Mouse (Mus musculus): ENCODE results near the gene Lrrc8a. TPM values are rescaled to one million over a fixed set of nuclear protein-coding genes. Genes with fewer than 3 reads are reported as not detected.

Lrrc8a gene
- total RNA-seq, 1 experiment from 2014 or later = 11.3 TPM

Other genes starting within 250 kb of the Lrrc8a start
- 8.4 and 11.6 TPM in 2 replicates for gene Wdr34, start 188.8 kb upstream of the Lrrc8a start, total RNA-seq (2017)
- gene Set, start 180.3 kb upstream of the Lrrc8a start, total RNA-seq (2017) = 1,010 and 1,764 TPM in 2 replicates
- gene Pkn3, start 160.0 kb upstream of the Lrrc8a start, total RNA-seq (2017) = 20.9 and 24.7 TPM in 2 replicates
- gene Zdhhc12, start 144.1 kb upstream of the Lrrc8a start, total RNA-seq (2017) = 5.4 and 6.5 TPM in 2 replicates
- 12.6 and 15.6 TPM in 2 replicates for gene Zer1, start 113.1 kb upstream of the Lrrc8a start, total RNA-seq (2017)
- gene Tbc1d13, start 104.0 kb upstream of the Lrrc8a start, total RNA-seq (2017) = 31.4 and 35.0 TPM in 2 replicates
- gene Endog, start 66.2 kb upstream of the Lrrc8a start, total RNA-seq (2017) = 3.2 and 8.1 TPM in 2 replicates
- gene Spout1, start 59.3 kb upstream of the Lrrc8a start, total RNA-seq (2017) = 24.7 and 42.1 TPM in 2 replicates
- gene Kyat1, start 31.9 kb upstream of the Lrrc8a start, total RNA-seq (2017) = 9.3 and 10.3 TPM in 2 replicates
- 1.4 TPM in 1 of 2 replicates, not detected in the other for gene Gm28035, start 2.9 kb downstream of the Lrrc8a start, total RNA-seq (2017)
- 1.2 and 2.1 TPM in 2 replicates for gene Phyhd1, start 28.5 kb downstream of the Lrrc8a start, total RNA-seq (2017)
- gene Gm28038, start 43.3 kb downstream of the Lrrc8a start, total RNA-seq (2017) = not detected in 2 replicates
- gene Dolk, start 48.6 kb downstream of the Lrrc8a start, total RNA-seq (2017) = 8.8 and 9.9 TPM in 2 replicates
- 18.9 and 25.4 TPM in 2 replicates for gene Nup188, start 48.7 kb downstream of the Lrrc8a start, total RNA-seq (2017)
- 30.4 and 41.2 TPM in 2 replicates for gene Sh3glb2, start 121.6 kb downstream of the Lrrc8a start, total RNA-seq (2017)
- 7.4 and 14.8 TPM in 2 replicates for gene Miga2, start 126.5 kb downstream of the Lrrc8a start, total RNA-seq (2017)
- gene Dolpp1, start 154.5 kb downstream of the Lrrc8a start, total RNA-seq (2017) = 7.4 and 24.5 TPM in 2 replicates
- 7.1 and 8.9 TPM in 2 replicates for gene Crat, start 178.1 kb downstream of the Lrrc8a start, total RNA-seq (2017)
- gene Ptpa, start 178.3 kb downstream of the Lrrc8a start, total RNA-seq (2017) = 60.4 and 66.6 TPM in 2 replicates
- 0.19 and 2.4 TPM in 2 replicates for gene Ier5l, start 236.5 kb downstream of the Lrrc8a start, total RNA-seq (2017)